In genomic region chr11:12232041-12232742, GRCm38 (mm10) we compare ENCODE assay signal across 8 mouse cellular contexts.
DNase-seq lines count a peak whose midpoint lies in the region; ATAC-seq lines count a peak whose summit lies in the region.

No protein-coding gene starts in this region.

- intact Hi-C loops in heart, postnatal 36 days (cut with DNase I), result no loop called here

- ATAC-seq in granulocyte monocyte progenitor cell, adult 5-6 weeks (replicated peaks; ENCODE audit: poor library complexity, severe bottlenecking), result no peak

- peak; percentile 10 for DNase-seq in ovary, postnatal 10 days (ENCODE audit: low spot score)
- no peak for DNase-seq in ovary, adult 18-20 months (ENCODE audit: low spot score)
- DNase-seq in frontal cortex, postnatal 10 days (ENCODE audit: low spot score in 2 of 2), result peak; percentile 41 to 51
- DNase-seq in layer of hippocampus, adult 9-10 months (ENCODE audit: low spot score), result peak; percentile 45
- peak; percentile 80 to 90 for DNase-seq in lung, postnatal 4 days
- DNase-seq in heart, postnatal 36 days, result no peak
- no peak for DNase-seq in thymus, postnatal 14 days

Comparison
In these comparisons a context has a peak if more than half of its experiments do, and no peak if none do; other contexts are left out.
1. DNase-seq: peak in ovary, postnatal 10 days (single experiment), frontal cortex, postnatal 10 days (2 of 2), layer of hippocampus, adult 9-10 months (single experiment) and lung, postnatal 4 days (2 of 2); none in ovary, adult 18-20 months (single experiment), heart, postnatal 36 days (0 of 2) and thymus, postnatal 14 days (single experiment).